8 mouse cellular contexts compared by ENCODE assay signal in the genomic region with DNA sequence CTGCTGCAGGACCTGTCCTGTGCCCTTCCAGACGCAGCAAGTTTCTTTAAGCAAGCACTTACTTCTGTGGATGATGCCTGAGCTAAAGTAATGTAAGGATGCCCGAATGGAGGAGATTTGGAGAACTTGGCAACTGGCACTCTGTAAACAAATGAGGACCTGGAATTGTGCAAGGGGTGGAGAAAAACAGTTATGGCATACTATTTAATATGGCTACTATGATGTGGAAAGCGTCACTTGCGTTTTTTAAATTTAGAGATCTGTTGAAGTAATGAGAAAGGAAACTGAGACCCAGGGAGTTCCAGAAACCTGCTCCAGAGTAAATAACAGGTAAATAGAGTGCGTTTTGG. TPM values are rescaled to one million over a fixed set of nuclear protein-coding genes. Genes with fewer than 3 reads are reported as not detected.
A peak's percentile ranks its signal among the peaks of the same experiment; 100 is the strongest.
DNase-seq lines count a peak whose midpoint lies in the region; ATAC-seq and TF ChIP-seq lines count a peak whose summit lies in the region.

No protein-coding gene starts in this region.

- no peak for TF ChIP-seq CTCF in lung, embryonic 14.5 days (IDR thresholded peaks at IDR 0.05; ENCODE audit: low read depth)

- no peak overlapping the region for H3K27ac ChIP-seq in lung, embryonic 14.5 days (ENCODE audit: low read depth)
- peak overlapping the region; percentile 71 for H3K27ac ChIP-seq in forebrain, embryonic 14.5 days (ENCODE audit: low read depth, low read length)
- H3K27ac ChIP-seq in liver, embryonic 13.5 days = no peak overlapping the region
- H3K27ac ChIP-seq in stomach, embryonic 14.5 days (ENCODE audit: low read length) = no peak overlapping the region

- 34% methylated on average over 5 of the region's 5 CpGs for WGBS in lung, embryonic 14.5 days
- WGBS in forebrain, embryonic 14.5 days = 45% methylated on average over 5 of the region's 5 CpGs
- WGBS in liver, embryonic 13.5 days (ENCODE audit: insufficient replicate concordance) = 52% methylated on average over 5 of the region's 5 CpGs
- 40% methylated on average over 5 of the region's 5 CpGs for WGBS in stomach, embryonic 14.5 days

- ATAC-seq in lung, embryonic 14.5 days (ENCODE audit: insufficient read depth) = no peak
- ATAC-seq in forebrain, embryonic 14.5 days = no peak
- no peak; the same call in 1 of the 2 replicates for ATAC-seq in liver, embryonic 13.5 days (ENCODE audit: low read depth)
- no peak; the same call in 1 of the 2 replicates for ATAC-seq in stomach, embryonic 14.5 days (ENCODE audit: insufficient number of reproducible peaks, insufficient read depth, low FRiP score, low read depth)

- no peaks in the 10 kb centered on the region for H3K27me3 ChIP-seq in lung, embryonic 14.5 days (ENCODE audit: insufficient read depth, low read length)
- no peaks in the 10 kb centered on the region for H3K27me3 ChIP-seq in forebrain, embryonic 14.5 days (replicated peaks; ENCODE audit: control insufficient read depth, insufficient read depth, low read length)
- 0 out of 2 replicates have a peak, but pooled peaks cover 3% of the 10 kb centered on the region for H3K27me3 ChIP-seq in liver, embryonic 13.5 days
- no peaks in the 10 kb centered on the region for H3K27me3 ChIP-seq in stomach, embryonic 14.5 days (ENCODE audit: control insufficient read depth, insufficient read depth, low read length)

- H3K4me1 ChIP-seq in lung, embryonic 14.5 days (ENCODE audit: insufficient read depth) = peaks cover 16% of the 10 kb centered on the region
- H3K4me1 ChIP-seq in forebrain, embryonic 14.5 days (ENCODE audit: control insufficient read depth, insufficient read depth, low read length) = peaks cover 21% of the 10 kb centered on the region
- H3K4me1 ChIP-seq in liver, embryonic 13.5 days (replicated peaks) = peaks cover 18% of the 10 kb centered on the region
- peaks cover 8% of the 10 kb centered on the region for H3K4me1 ChIP-seq in stomach, embryonic 14.5 days (ENCODE audit: control insufficient read depth, insufficient read depth, low read length)

- peak overlapping the region; percentile 88 for H3K4me2 ChIP-seq in lung, embryonic 14.5 days
- peak overlapping the region; percentile 88 for H3K4me2 ChIP-seq in forebrain, embryonic 14.5 days (ENCODE audit: low read length)
- H3K4me2 ChIP-seq in liver, embryonic 13.5 days = peak overlapping the region; percentile 72
- H3K4me2 ChIP-seq in stomach, embryonic 14.5 days (replicated peaks; ENCODE audit: low read depth, low read length) = peak overlapping the region; percentile 83

- no peak for DNase-seq in lung, embryonic 14.5 days
- DNase-seq in lung, postnatal 36 days = no peak
- DNase-seq in forebrain, embryonic 14.5 days (ENCODE audit: low spot score) = no peak
- no peak for DNase-seq in liver, embryonic 13.5 days
- no peak for DNase-seq in spleen, postnatal 36 days (ENCODE audit: low spot score in 2 of 2)
- no peak for DNase-seq in kidney, adult 9 months
- no peak for DNase-seq in embryo, embryonic 10 days (ENCODE audit: low spot score)

- no peaks in the 10 kb centered on the region for H3K36me3 ChIP-seq in lung, embryonic 14.5 days (ENCODE audit: insufficient read depth)
- H3K36me3 ChIP-seq in forebrain, embryonic 14.5 days (ENCODE audit: control insufficient read depth, insufficient read depth, low read length) = no peaks in the 10 kb centered on the region
- no peaks in the 10 kb centered on the region for H3K36me3 ChIP-seq in liver, embryonic 13.5 days
- H3K36me3 ChIP-seq in stomach, embryonic 14.5 days (ENCODE audit: control insufficient read depth, insufficient read depth, low read length) = no peaks in the 10 kb centered on the region

- H3K9ac ChIP-seq in lung, embryonic 14.5 days = peak overlapping the region; percentile 49; the same call in 1 of the 2 replicates
- H3K9ac ChIP-seq in forebrain, embryonic 14.5 days (ENCODE audit: low read length) = peak overlapping the region; percentile 68; the same call in 1 of the 2 replicates
- no peak overlapping the region for H3K9ac ChIP-seq in liver, embryonic 13.5 days
- H3K9ac ChIP-seq in stomach, embryonic 14.5 days (replicated peaks; ENCODE audit: low read depth, low read length) = no peak overlapping the region

- peak overlapping the region; percentile 49 for H3K4me3 ChIP-seq in lung, embryonic 14.5 days (ENCODE audit: low read depth, low read length)
- peak overlapping the region; percentile 54 for H3K4me3 ChIP-seq in forebrain, embryonic 14.5 days (ENCODE audit: low read depth, low read length)
- peak overlapping the region; percentile 54; the same call in 1 of the 2 replicates for H3K4me3 ChIP-seq in liver, embryonic 13.5 days (replicated peaks)
- H3K4me3 ChIP-seq in stomach, embryonic 14.5 days (ENCODE audit: low read depth, low read length) = peak overlapping the region; percentile 45

- H3K9me3 ChIP-seq in lung, embryonic 14.5 days (ENCODE audit: low read depth, low read length) = no peaks in the 10 kb centered on the region
- H3K9me3 ChIP-seq in forebrain, embryonic 14.5 days (replicated peaks; ENCODE audit: control insufficient read depth, low read length) = no peaks in the 10 kb centered on the region
- no peaks in the 10 kb centered on the region for H3K9me3 ChIP-seq in liver, embryonic 13.5 days (replicated peaks)
- H3K9me3 ChIP-seq in stomach, embryonic 14.5 days (ENCODE audit: control insufficient read depth, low read depth, low read length) = no peaks in the 10 kb centered on the region

RNA-seq across cellular contexts. Expression of a gene that starts 58.6 kb away (rescaled TPM):
- polyA plus RNA-seq in lung, embryonic 14.5 days (2014; fragmentation: Nextera tagmentation; extraction: Ambion mirVana) = 13.6 and 14.3 TPM in 2 replicates
- 9.6 and 12.3 TPM in 2 replicates for polyA plus RNA-seq in forebrain, embryonic 14.5 days (2014; fragmentation: Nextera tagmentation; extraction: Ambion mirVana)
- 6.5 and 8.4 TPM in 2 replicates for polyA plus RNA-seq in liver, embryonic 13.5 days (2015; fragmentation: Nextera tagmentation; extraction: Ambion mirVana)
- 6.8 and 7.7 TPM in 2 replicates for polyA plus RNA-seq in stomach, embryonic 14.5 days (2014; fragmentation: Nextera tagmentation; extraction: Ambion mirVana)

Comparison
In these comparisons a context has a peak if more than half of its experiments do, and no peak if none do; other contexts are left out.
1. H3K9ac ChIP-seq: peak in lung, embryonic 14.5 days (single experiment) and forebrain, embryonic 14.5 days (single experiment); none in liver, embryonic 13.5 days (single experiment) and stomach, embryonic 14.5 days (single experiment).
2. Peak in every context shown above with its lines, with median percentiles within 50 percentile points of each other: H3K4me2 ChIP-seq and H3K4me3 ChIP-seq.